Mouse (Mus musculus) liver, embryonic 14.5 days (tissue): ENCODE data around the gene Hectd4. TPM values are rescaled to one million over a fixed set of nuclear protein-coding genes. Genes with fewer than 3 reads are reported as not detected.

Experiments used
- ATAC-seq: fragments of 200-750 bp; cut with Nextera tagmentation; 2 replicates; pipeline ENCODE4 v1.8.0; 2017; ENCODE audit warnings: moderate number of reproducible peaks, mild to moderate bottlenecking, moderate library complexity; ENCODE audit not compliant: insufficient read depth
- DNase-seq, 3 experiments: peaks; one replicate each; pipeline ENCODE4 v3.0.0-alpha.2; 2012 to 2013; ENCODE audit warnings: low read depth in 3 of 3, low spot score in 3 of 3
- H3K27ac ChIP-seq: fragments of 300-500 bp; sonication (generic); 2 replicates; pipeline ENCODE4 v1.5.1; 2014; ENCODE audit warnings: moderate library complexity, mild to moderate bottlenecking, control low read depth, inconsistent platforms
- H3K27me3 ChIP-seq: fragments of 300-500 bp; sonication (generic); 2 replicates; pipeline ENCODE4 v1.6.1; 2014; ENCODE audit warnings: mild to moderate bottlenecking, low read length, moderate library complexity; ENCODE audit not compliant: control insufficient read depth, insufficient read depth
- H3K36me3 ChIP-seq: fragments of 300-500 bp; sonication (generic); replicated peaks from 2 replicates; pipeline ENCODE4 v1.6.1; 2014; ENCODE audit warnings: low read depth; ENCODE audit not compliant: control insufficient read depth, insufficient read depth
- H3K4me1 ChIP-seq, 2 experiments: fragments of 200-500 bp in 1 of 2; fragments of 300-500 bp in 1 of 2; sonication (generic) in 1 of 2; replicated peaks; 2 replicates each; pipeline ENCODE4 v1.6.1; 2012 to 2014; ENCODE audit warnings: antibody characterized with exemption in 1 of 2, inconsistent platforms in 1 of 2, low read length in 1 of 2; ENCODE audit not compliant: control insufficient read depth in 2 of 2, insufficient read depth in 2 of 2
- H3K4me2 ChIP-seq: fragments of 300-500 bp; sonication (generic); 2 replicates; pipeline ENCODE4 v1.6.1; 2014; ENCODE audit warnings: low read depth, mild to moderate bottlenecking, control low read depth, moderate library complexity
- H3K4me3 ChIP-seq, 2 experiments: fragments of 200-500 bp in 1 of 2; fragments of 300-500 bp in 1 of 2; sonication (generic) in 1 of 2; 2 replicates each; pipeline ENCODE4 v1.5.1; 2012 to 2014; ENCODE audit warnings: low read depth in 2 of 2, low read length in 2 of 2, mild to moderate bottlenecking in 2 of 2, control low read depth in 1 of 2, inconsistent platforms in 1 of 2, moderate library complexity in 1 of 2; ENCODE audit not compliant: insufficient read depth in 1 of 2
- H3K9ac ChIP-seq: fragments of 300-500 bp; sonication (generic); replicated peaks from 2 replicates; pipeline ENCODE4 v1.6.1; 2014; ENCODE audit warnings: mild to moderate bottlenecking, control low read depth, moderate library complexity
- H3K9me3 ChIP-seq: fragments of 300-500 bp; sonication (generic); 2 replicates; pipeline ENCODE4 v1.6.1; 2016; ENCODE audit warnings: low read length, mixed read lengths; ENCODE audit not compliant: control insufficient read depth
- CTCF ChIP-seq: IDR thresholded peaks from 2 replicates; pipeline ENCODE4 v1.5.1; 2016; ENCODE audit warnings: antibody characterized with exemption, low read depth, control low read depth
- EP300 ChIP-seq: IDR thresholded peaks from 2 replicates; pipeline ENCODE4 v1.6.1; 2016; ENCODE audit warnings: antibody characterized with exemption, low read depth
- WGBS: fragments of 180-500 bp; shearing (Covaris S2); extraction: QIAGEN DNeasy Blood & Tissue Kit; methylation state at CpG from one replicate; pipeline ENCODE4 v1.1.7; 2014; ENCODE audit not compliant: insufficient replicate concordance; 5-methylcytosine and 5-hydroxymethylcytosine counted together
- polyA plus RNA-seq, 2 experiments: library from polyadenylated mRNA; depleted of rRNA in 1 of 2; stranded (reverse) in 1 of 2; unstranded in 1 of 2; fragments of >200 nt; fragmentation: Nextera tagmentation in 1 of 2; extraction: Ambion mirVana in 1 of 2; gene quantifications; 2 replicates each; pipeline versions ENCODE4 v1.2.1 to v1.2.3; 2012 to 2014

Gene Hectd4
- polyA plus RNA-seq, 2 experiments, result 11.2 to 15.8 TPM

- WGBS, result 55% methylated on average over 5 of the region's 5 CpGs
- H3K9me3 ChIP-seq, result no peaks in the 10 kb centered on the region
- peak overlapping the region; percentile 58 for H3K9ac ChIP-seq
- H3K27ac ChIP-seq, result peak overlapping the region; percentile 94
- DNase-seq, result no peak
- H3K4me3 ChIP-seq, result peak overlapping the region in 1 of 2 experiments; percentile 4; a peak in 1 of 4 replicates
- peaks cover 86 to 87% of the 10 kb centered on the region in 2 experiments for H3K4me1 ChIP-seq
- H3K4me2 ChIP-seq, result peak overlapping the region; percentile 53
- H3K27me3 ChIP-seq, result no peaks in the 10 kb centered on the region
- ATAC-seq, result no peak
- H3K36me3 ChIP-seq, result peaks cover 13% of the 10 kb centered on the region
- no peak for TF ChIP-seq CTCF
- TF ChIP-seq EP300, result no peak
Measured at GRCm38 (mm10) chr5:121239846-121240245, 19.8 kb downstream of the Hectd4 start.

GRCm38 (mm10) chr5:121241182-121241581, 21.2 kb downstream of the Hectd4 start:
- Histone ChIP-seq H3K27me3 (no peaks in the 10 kb centered on the region), H3K9me3 (no peaks in the 10 kb centered on the region), H3K27ac (peak overlapping the region; percentile 94), H3K9ac (peak overlapping the region; percentile 69), H3K4me1 (peaks cover 90 to 94% of the 10 kb centered on the region in 2 experiments), H3K4me3 (peak overlapping the region in 1 of 2 experiments; percentile 3; a peak in 1 of 4 replicates), H3K36me3 (peaks cover 8% of the 10 kb centered on the region), H3K4me2 (peak overlapping the region; percentile 72)
- no peak for TF ChIP-seq CTCF
- TF ChIP-seq EP300, result no peak
- no peak for DNase-seq
- ATAC-seq, result no peak

GRCm38 (mm10) chr5:121242261-121242660, 22.2 kb downstream of the Hectd4 start:
- peak overlapping the region; percentile 41 to 42; a peak in 3 of 4 replicates for H3K4me3 ChIP-seq

GRCm38 (mm10) chr5:121242701-121243100, 22.7 kb downstream of the Hectd4 start:
- ATAC-seq (peak; percentile 79), DNase-seq (peak; percentile 84 to 92 (median 90))
- peak overlapping the region; percentile 94 for H3K27ac ChIP-seq
- peak overlapping the region; percentile 72 for H3K4me2 ChIP-seq
- peaks cover 11% of the 10 kb centered on the region for H3K36me3 ChIP-seq
- 24% methylated on average over 1 of the region's 1 CpGs for WGBS
- peaks cover 86 to 93% of the 10 kb centered on the region in 2 experiments for H3K4me1 ChIP-seq
- H3K27me3 ChIP-seq, result no peaks in the 10 kb centered on the region
- H3K9ac ChIP-seq, result peak overlapping the region; percentile 69
- H3K9me3 ChIP-seq, result no peaks in the 10 kb centered on the region
- TF ChIP-seq EP300 (peak; percentile 98), CTCF (no peak)
- peak overlapping the region; percentile 41 to 42; a peak in 3 of 4 replicates for H3K4me3 ChIP-seq

More at GRCm38 (mm10) chr5:121242261-121242660, 22.2 kb downstream of the Hectd4 start:
- H3K9me3 ChIP-seq, result no peaks in the 10 kb centered on the region
- ATAC-seq, result peak; percentile 64
- H3K4me2 ChIP-seq, result peak overlapping the region; percentile 72
- H3K9ac ChIP-seq, result peak overlapping the region; percentile 69
- TF ChIP-seq CTCF (no peak), EP300 (no peak)
- H3K27me3 ChIP-seq, result no peaks in the 10 kb centered on the region
- peaks cover 85 to 92% of the 10 kb centered on the region in 2 experiments for H3K4me1 ChIP-seq
- H3K36me3 ChIP-seq, result peaks cover 8% of the 10 kb centered on the region
- WGBS, result 12% methylated on average over 1 of the region's 1 CpGs
- DNase-seq, result no peak
- H3K27ac ChIP-seq, result peak overlapping the region; percentile 94

GRCm38 (mm10) chr5:121243676-121244364, 23.8 kb downstream of the Hectd4 start:
- Histone ChIP-seq H3K4me3 (peak overlapping the region in 1 of 2 experiments; percentile 34; a peak in 2 of 4 replicates), H3K4me1 (peaks cover 88 to 93% of the 10 kb centered on the region in 2 experiments), H3K9ac (peak overlapping the region; percentile 64), H3K27ac (peak overlapping the region; percentile 94), H3K4me2 (peak overlapping the region; percentile 72), H3K9me3 (no peaks in the 10 kb centered on the region), H3K27me3 (no peaks in the 10 kb centered on the region), H3K36me3 (peaks cover 11% of the 10 kb centered on the region)
- WGBS, result 32% methylated on average over 1 of the region's 1 CpGs
- DNase-seq (no peak), ATAC-seq (peak; percentile 59)
- no peak for TF ChIP-seq EP300
- no peak for TF ChIP-seq CTCF
